Mouse (Mus musculus): ENCODE measurements around the gene Sapcd1. TPM values are rescaled to one million over a fixed set of nuclear protein-coding genes. Genes with fewer than 3 reads are reported as not detected.

Gene Sapcd1
- total RNA-seq (2023): 0.70 TPM

GRCm38 (mm10) chr17:35027277-35028068 is at the start of gene Sapcd1:
TSS of gene Sapcd1 (minus strand) at chr17:35028016.

DNA sequence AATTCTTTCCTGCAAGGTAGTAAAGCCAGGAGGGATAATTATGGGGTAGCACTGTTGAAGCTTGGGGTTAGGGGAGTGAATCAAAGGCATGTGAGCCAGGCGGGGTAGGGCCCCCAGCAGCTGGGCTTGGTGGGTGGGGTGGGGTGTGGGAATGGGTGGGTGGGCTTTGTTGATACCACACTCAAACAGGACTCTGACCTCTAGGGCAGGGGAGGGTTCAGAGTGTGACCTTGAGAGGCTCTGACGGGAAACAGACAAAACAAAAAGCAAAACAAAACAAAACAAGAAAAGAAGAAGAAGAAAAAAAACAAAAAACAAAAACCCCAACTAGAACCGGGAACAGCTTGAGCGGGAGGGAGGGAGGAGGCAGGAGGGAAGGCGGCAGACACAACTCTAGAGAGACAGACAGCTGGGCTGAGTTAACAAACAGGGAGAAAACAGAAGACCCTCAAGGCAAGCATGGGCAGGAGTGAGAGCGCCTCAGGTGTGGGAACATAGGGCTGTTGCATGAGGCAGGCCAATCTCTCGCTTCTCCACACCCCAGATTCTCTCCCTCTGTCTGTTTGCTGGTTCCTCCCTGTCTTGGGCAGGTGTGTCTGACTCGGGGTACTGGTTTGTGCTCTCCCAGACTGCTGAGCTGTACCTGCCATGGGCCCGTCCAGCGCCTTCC is 48.8 kb upstream of the Sapcd1 start, which contains the start of gene Ly6g6e:
Ly6g6e (plus strand) TSS at position 396 of the 670 bp plus-strand sequence.

GRCm38 (mm10) chr17:35066084-35066483 is 38.3 kb upstream of the Sapcd1 start, which contains the start of gene Mpig6b:
TSS of gene Mpig6b (minus strand) at chr17:35066184.

DNA sequence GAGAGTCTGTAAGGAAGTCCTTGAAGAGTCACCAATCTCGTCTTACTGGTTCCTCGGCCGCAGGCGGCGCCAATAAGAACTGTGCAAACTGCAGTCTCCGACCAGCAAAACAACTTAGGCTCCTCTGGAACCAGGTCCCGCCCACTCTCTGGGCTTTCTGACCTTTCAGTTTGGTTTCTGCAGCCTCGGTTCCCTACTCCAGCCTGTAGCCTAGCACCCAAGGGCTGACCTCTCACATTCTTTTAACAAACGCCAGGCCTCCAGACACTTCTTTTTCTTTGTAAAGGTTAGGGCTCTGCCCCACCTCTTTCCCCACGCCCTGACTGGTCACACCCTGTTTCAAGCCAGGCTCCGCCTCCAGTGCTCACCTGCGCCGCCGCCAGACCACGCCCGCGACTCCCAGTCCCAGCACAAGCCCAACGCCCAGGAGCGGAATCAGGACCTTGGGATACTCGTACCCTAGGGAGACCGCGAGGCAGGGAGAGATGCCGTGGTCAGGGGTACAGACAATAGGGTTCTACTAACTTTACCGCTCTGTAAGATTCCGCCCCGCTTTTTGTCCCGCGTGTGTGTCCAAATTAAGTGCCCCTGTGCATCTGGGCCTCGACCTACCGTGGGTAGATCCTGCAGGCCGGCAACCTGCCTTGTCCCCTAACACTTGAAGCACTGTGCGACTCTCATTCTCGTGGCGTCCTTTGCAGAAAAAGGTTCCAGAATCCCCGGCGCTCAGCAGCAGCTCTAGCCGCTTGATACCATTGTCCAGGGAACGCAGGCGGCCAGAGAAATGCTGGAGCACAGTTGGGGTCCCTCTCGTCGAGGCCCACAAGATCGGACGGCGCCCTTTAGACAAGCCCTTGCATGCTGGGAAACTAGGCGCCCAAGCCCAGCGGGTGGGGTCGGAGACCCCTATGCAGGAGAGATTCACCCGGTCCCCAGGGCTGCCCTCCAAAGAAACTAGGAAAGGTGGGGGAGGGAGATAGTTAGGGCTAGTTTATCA is 37.4 kb upstream of the Sapcd1 start, which contains the start of gene Ly6g6c:
Ly6g6c (plus strand) TSS at position 438 of the 997 bp plus-strand sequence.

DNA sequence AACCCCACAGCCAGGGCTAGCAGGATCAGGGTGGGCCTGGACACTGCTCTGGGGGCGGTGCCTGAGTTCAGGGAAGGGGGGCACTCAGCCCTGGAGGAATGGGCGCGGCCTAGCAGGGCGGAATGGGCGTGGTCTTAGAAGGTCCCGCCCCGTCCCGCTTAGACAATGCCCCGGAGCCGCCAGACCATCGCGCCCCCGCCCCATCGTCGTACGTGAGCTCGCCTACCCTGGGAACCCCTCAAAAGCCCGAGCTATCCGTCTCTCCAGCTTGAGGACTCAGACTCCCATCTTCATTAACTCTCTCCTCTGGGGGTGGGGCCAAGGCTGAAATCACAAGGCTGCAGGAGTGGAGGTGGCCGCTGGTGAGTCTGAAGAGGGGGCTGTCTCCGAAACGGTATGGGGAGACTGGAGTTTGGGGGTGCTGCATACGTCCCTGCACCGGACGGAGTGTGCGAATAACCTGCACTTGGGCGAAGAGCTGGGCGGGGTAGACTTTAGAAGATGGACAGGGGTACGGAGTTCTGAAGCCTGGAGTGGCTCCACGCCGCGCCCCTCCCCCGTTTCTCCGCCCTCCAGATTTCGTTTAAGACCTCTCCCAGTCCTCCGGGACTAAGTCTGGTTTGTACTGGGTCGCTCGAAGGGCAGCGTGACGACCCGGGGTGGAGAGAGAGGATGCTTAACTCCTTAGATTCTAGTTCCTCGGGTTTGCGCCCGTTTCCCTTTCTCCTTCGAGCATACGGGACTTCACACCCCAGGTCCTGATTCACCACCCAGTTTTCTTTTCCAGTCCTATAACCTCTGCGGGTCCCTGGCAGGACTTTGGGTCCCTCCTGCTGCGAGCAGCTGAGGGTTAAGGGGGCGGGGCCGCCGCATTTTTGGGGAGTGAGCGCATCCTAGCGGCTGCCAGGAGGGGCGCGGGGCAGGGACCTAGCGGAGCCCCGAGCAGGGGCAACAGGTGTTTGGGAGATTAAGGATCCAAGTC is 31.4 kb upstream of the Sapcd1 start, which contains the start of gene Ddah2:
Ddah2 (plus strand) TSS at position 125 of the 982 bp plus-strand sequence.

GRCm38 (mm10) chr17:35049561-35050016 is 21.8 kb upstream of the Sapcd1 start, which contains the start of gene Clic1:
TSS of gene Clic1 (plus strand) at chr17:35049966.

GRCm38 (mm10) chr17:35046681-35047455 is 19.1 kb upstream of the Sapcd1 start, which contains the start of gene Msh5:
TSS of gene Msh5 (minus strand) at chr17:35046745.

DNA sequence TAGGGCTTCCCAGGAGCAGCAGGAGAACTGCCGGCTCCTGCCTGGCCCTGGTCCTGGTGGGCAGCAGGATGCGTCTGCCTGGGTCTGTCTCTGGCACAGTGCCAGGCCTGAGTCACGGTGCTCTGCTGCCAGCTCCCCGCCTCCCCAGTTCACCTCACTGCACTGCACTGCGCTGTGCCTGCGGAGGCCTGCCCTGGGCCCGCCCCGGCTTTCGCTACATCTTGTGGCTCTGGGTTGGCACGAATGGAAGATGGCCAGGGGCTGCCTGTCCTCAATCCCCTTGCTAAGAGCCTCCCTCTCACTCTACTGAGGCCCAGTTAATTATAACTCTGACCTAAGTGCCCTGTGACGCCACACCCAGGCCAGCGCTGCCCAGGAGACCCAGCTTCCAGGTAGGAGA is 11.4 kb downstream of the Sapcd1 start, which contains the start of gene Vwa7:
Vwa7 (plus strand) TSS at position 204 of the 400 bp plus-strand sequence.

DNA sequence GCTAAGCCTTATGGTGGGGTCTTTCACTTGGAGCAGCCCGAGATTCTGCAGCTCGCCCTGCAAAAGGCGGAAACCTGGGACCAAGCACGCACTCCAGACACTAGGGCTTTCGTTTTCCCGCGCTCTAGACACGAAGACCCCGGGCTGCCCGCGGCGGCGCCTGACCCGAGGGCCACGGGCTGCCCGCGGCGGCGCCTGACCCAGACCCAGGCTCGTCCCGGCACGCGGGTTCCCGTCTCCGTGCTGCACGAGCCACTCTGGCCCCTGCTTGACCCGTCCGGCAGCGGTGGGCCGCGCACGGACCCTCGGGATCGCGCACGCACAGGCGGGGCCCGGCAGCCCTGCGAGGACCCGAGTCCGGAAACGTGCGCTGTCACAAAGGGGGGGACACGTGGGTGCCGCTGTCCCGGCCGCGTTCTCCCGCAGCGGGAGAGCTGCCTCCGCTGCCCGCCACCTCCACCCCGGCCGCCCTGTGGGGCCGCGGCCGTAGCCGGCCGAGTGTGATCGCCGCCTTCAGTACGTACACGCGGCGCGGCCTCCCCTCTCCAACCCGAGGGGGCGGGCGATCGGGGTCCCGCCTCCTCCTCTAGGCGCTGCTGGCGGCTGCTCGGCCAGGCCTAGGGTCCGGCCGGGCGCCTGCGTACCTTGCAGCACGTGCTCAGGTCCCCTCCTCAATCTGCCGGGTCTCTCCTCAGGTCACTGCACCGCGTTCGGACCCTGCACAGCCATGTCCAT is 26.9 kb downstream of the Sapcd1 start, which contains the start of gene Vars:
Vars (plus strand) TSS at position 271 of the 735 bp plus-strand sequence.

GRCm38 (mm10) chr17:34981690-34982180 is 46.1 kb downstream of the Sapcd1 start, which contains the start of gene Lsm2:
TSS of gene Lsm2 (plus strand) at chr17:34981862.

Other genes starting within 250 kb of the Sapcd1 start
- gene Cyp21a1, start 223.5 kb downstream of the Sapcd1 start, total RNA-seq (2023): not detected
- gene Stk19, start 191.1 kb downstream of the Sapcd1 start, total RNA-seq (2023): 62.5 TPM
- 76.5 TPM for gene Dxo, start 191.0 kb downstream of the Sapcd1 start, total RNA-seq (2023)
- 106 TPM for gene Skiv2l, start 177.8 kb downstream of the Sapcd1 start, total RNA-seq (2023)
- 31.0 TPM for gene Nelfe, start 177.6 kb downstream of the Sapcd1 start, total RNA-seq (2023)
- 0.61 TPM for gene Cfb, start 165.5 kb downstream of the Sapcd1 start, total RNA-seq (2023)
- gene Zbtb12, start 148.5 kb downstream of the Sapcd1 start, total RNA-seq (2023): 5.4 TPM
- gene Gm20547, start 146.0 kb downstream of the Sapcd1 start, total RNA-seq (2023): not detected
- 1.9 TPM for gene C2, start 129.8 kb downstream of the Sapcd1 start, total RNA-seq (2023)
- gene Ehmt2, start 129.5 kb downstream of the Sapcd1 start, total RNA-seq (2023): 120 TPM
- gene Slc44a4, start 113.5 kb downstream of the Sapcd1 start, total RNA-seq (2023): not detected
- 55.1 TPM for gene Neu1, start 96.8 kb downstream of the Sapcd1 start, total RNA-seq (2023)
- gene Hspa1b, start 68.8 kb downstream of the Sapcd1 start, total RNA-seq (2023): 83.6 TPM
- not detected for gene Gm20481, start 58.1 kb downstream of the Sapcd1 start, total RNA-seq (2023)
- 42.1 TPM for gene Hspa1a, start 55.9 kb downstream of the Sapcd1 start, total RNA-seq (2023)
- gene Hspa1l, start 55.3 kb downstream of the Sapcd1 start, total RNA-seq (2023): not detected
- gene Lsm2, start 46.2 kb downstream of the Sapcd1 start, total RNA-seq (2023): 27.1 TPM
- 98.2 TPM for gene Vars, start 27.0 kb downstream of the Sapcd1 start, total RNA-seq (2023)
- gene Vwa7, start 11.4 kb downstream of the Sapcd1 start, total RNA-seq (2023): 0.80 TPM
- gene Msh5, start 18.7 kb upstream of the Sapcd1 start, total RNA-seq (2023): 2.9 TPM
- gene Clic1, start 21.9 kb upstream of the Sapcd1 start, total RNA-seq (2023): 149 TPM
- 0.64 TPM for gene Ddah2, start 31.0 kb upstream of the Sapcd1 start, total RNA-seq (2023)
- gene Ly6g6c, start 37.4 kb upstream of the Sapcd1 start, total RNA-seq (2023): not detected
- gene Mpig6b, start 38.2 kb upstream of the Sapcd1 start, total RNA-seq (2023): not detected
- not detected for gene Ly6g6e, start 48.9 kb upstream of the Sapcd1 start, total RNA-seq (2023)
- gene Ly6g6d, start 50.0 kb upstream of the Sapcd1 start, total RNA-seq (2023): not detected
- gene Ly6g6f, start 57.6 kb upstream of the Sapcd1 start, total RNA-seq (2023): not detected
- gene Abhd16a, start 61.2 kb upstream of the Sapcd1 start, total RNA-seq (2023): 70.2 TPM
- not detected for gene Ly6g5c, start 80.3 kb upstream of the Sapcd1 start, total RNA-seq (2023)
- 0.61 TPM for gene Ly6g5b, start 87.4 kb upstream of the Sapcd1 start, total RNA-seq (2023)
- 22.8 TPM for gene Gpank1, start 93.4 kb upstream of the Sapcd1 start, total RNA-seq (2023)
- 143 TPM for gene Csnk2b, start 94.0 kb upstream of the Sapcd1 start, total RNA-seq (2023)
- gene D17H6S53E, start 98.4 kb upstream of the Sapcd1 start, total RNA-seq (2023): 21.0 TPM
- not detected for gene Apom, start 104.0 kb upstream of the Sapcd1 start, total RNA-seq (2023)
- gene Bag6, start 107.2 kb upstream of the Sapcd1 start, total RNA-seq (2023): 377 TPM
- gene Prrc2a, start 136.9 kb upstream of the Sapcd1 start, total RNA-seq (2023): 311 TPM
- 2.4 TPM for gene Aif1, start 148.1 kb upstream of the Sapcd1 start, total RNA-seq (2023)
- gene Lst1, start 160.4 kb upstream of the Sapcd1 start, total RNA-seq (2023): 19.8 TPM
- 515 TPM for gene Ltb, start 166.4 kb upstream of the Sapcd1 start, total RNA-seq (2023)
- 17.4 TPM for gene Tnf, start 174.0 kb upstream of the Sapcd1 start, total RNA-seq (2023)
- 16.4 TPM for gene Lta, start 177.3 kb upstream of the Sapcd1 start, total RNA-seq (2023)
- not detected for gene Gm16181, start 192.8 kb upstream of the Sapcd1 start, total RNA-seq (2023)
- 2.9 TPM for gene Atp6v1g2, start 205.6 kb upstream of the Sapcd1 start, total RNA-seq (2023)
- gene Nfkbil1, start 207.8 kb upstream of the Sapcd1 start, total RNA-seq (2023): 12.2 TPM
- 460 TPM for gene Ddx39b, start 213.7 kb upstream of the Sapcd1 start, total RNA-seq (2023)
- gene H2-D1, start 234.7 kb upstream of the Sapcd1 start, total RNA-seq (2023): 2,305 TPM

Measured in CD8-positive naive resting alpha-beta T cell, adult 57 days (primary cell).